Mouse (Mus musculus) cortical plate, adult 2 months (tissue): ENCODE data around the gene Crk. TPM values are rescaled to one million over a fixed set of nuclear protein-coding genes. Genes with fewer than 3 reads are reported as not detected.

Experiments used
- H3K27ac ChIP-seq: fragments of 200-500 bp; 2 replicates; pipeline ENCODE4 v1.5.1; 2012; ENCODE audit warnings: low read length, control low read depth, inconsistent platforms; ENCODE audit not compliant: insufficient read depth
- H3K4me1 ChIP-seq: fragments of 200-500 bp; 2 replicates; pipeline ENCODE4 v1.6.1; 2011; ENCODE audit warnings: low read length; ENCODE audit not compliant: control insufficient read depth, insufficient read depth
- H3K4me3 ChIP-seq: fragments of 200-500 bp; 2 replicates; pipeline ENCODE4 v1.5.1; 2011; ENCODE audit warnings: mild to moderate bottlenecking, low read length, control low read depth; ENCODE audit not compliant: insufficient read depth
- CTCF ChIP-seq: fragments of 200-500 bp; IDR thresholded peaks from 2 replicates; pipeline ENCODE4 v1.5.1; 2011; ENCODE audit warnings: mild to moderate bottlenecking, control low read depth, low read length; ENCODE audit not compliant: insufficient read depth; ENCODE audit errors: extremely low read depth
- POLR2A ChIP-seq: fragments of 200-500 bp; IDR thresholded peaks from 2 replicates; pipeline ENCODE4 v1.6.1; 2011; ENCODE audit warnings: mild to moderate bottlenecking, low read length, control low read depth; ENCODE audit not compliant: insufficient read depth; ENCODE audit errors: extremely low read depth
- polyA plus RNA-seq: library from polyadenylated mRNA; depleted of rRNA; stranded (reverse); fragments of >200 nt; gene quantifications from 2 replicates; pipeline ENCODE4 v1.2.3, GENCODE M21; 2012

Gene Crk
- polyA plus RNA-seq, 1 experiment = 82.5 TPM

DNA sequence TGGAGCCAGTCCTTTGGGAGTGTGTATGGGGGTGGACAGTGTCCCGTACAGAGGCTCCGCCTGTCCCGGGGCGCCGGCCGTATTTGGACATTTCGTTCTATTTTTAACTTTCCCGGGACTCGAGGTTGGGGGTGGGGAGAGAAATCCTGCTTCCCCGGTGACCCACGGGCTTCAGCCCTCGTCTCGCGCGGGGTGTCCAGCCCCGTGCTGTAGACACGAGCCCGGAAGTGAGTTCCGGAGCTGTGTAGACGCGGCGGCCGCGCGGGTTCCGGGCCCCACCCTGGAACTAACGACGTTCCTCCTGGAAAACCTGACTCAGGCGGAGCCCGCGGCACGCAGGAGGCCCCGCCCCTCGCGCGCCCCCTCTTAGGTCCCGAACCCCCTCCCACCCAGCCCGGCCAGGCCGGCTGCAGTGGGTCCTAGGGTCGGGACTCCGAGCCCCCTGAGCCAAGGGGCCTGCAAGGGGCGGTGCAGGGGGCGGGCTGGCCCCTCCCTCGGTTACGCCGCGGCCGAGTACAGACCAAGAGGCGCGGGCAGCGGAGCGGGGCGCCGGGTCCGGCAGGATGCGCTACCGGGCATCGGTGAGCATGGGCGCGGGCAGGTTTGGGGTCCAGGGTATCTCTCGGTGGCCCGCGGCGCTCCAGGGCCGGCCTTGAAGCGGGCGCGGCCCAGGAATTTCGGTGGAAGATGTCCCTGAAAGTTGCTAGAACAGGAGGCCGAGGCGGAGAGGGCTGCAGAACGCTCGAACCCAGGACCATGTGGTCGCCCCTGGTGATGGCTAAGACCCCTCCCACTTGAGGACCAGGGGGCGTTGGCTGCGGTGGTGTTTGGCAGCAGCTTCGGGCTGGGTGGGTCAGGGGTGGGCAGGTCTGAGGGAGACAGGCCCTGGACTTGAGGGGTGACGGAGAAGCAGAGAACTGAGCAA lies 23.2 kb upstream of the Crk start:
- Histone ChIP-seq H3K4me1 (peaks cover 5% of the 10 kb centered on the region; the same call in 1 of the 2 replicates), H3K4me3 (peak overlapping the region; percentile 64), H3K27ac (peak overlapping the region; percentile 31)
- TF ChIP-seq POLR2A (no peak), CTCF (no peak)

DNA sequence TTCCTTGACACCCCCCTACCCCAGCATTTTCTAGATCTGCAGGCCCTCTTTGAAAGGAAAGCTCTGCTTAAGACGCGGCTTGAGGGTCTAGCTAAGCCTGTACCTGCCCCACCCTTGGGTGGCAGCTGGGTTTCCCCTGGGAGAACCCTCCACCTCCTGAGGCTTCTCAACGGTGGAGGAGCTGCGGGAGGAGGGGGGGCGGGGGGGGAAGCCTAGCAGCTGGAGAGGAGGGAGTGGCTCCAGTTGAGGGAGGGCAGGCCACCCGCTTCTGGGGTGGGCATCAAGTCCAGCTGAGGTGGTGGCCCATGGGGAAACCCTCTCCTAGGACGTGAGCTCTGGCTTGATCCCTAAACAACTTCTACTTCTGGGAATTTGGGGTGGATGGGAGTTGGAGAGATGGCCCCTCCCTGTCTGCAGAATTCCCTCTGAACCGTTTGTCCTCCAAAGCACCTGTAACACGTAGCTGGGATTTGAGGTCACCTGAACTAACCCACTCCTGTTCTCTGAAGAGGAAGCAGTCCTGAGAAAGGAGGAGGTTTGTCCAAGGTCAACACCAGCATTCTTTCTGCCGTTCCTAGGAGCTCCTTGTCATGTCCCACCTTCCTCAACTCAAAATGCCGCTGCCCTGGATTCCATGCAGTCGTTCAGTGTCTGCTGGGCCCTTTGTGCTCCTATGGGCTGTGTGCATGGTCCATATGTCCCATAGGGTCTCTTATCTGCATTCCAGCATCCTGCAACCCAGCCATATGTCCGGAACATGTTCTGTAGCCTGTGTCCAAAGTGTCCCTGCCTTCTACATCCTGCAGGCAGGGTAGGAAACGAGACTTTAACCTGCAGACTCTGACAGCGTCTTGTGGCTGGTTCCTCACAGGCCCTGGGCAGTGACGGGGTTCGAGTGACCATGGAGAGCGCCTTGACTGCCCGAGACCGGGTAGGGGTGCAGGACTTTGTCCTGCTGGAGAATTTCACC lies 22.2 kb upstream of the Crk start:
- peak overlapping the region; percentile 64 for H3K4me3 ChIP-seq
- H3K4me1 ChIP-seq = peaks cover 5% of the 10 kb centered on the region; the same call in 1 of the 2 replicates
- no peak overlapping the region for H3K27ac ChIP-seq
- no peak for TF ChIP-seq CTCF
- no peak for TF ChIP-seq POLR2A

DNA sequence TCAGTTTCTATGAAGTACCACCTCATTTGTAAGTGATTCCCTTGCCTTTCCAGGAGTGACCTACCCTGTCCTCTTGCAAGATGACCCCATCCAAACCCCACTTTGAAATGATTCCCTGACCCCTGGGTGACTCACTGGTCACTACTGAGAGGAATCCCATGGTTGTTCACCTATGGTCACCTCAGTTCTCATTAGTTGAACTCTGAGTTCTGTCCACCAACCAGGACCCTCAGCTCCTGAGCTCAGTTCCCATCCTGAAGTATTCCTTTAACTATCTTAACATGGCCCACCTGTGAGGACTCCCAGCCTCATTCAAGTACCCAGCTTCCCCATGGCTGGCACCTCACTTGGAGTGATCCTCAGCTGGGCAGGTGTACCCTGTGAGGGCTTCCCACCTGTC lies 21.2 kb upstream of the Crk start:
- no peak for TF ChIP-seq POLR2A
- TF ChIP-seq CTCF = no peak
- no peak overlapping the region for H3K4me3 ChIP-seq
- no peak overlapping the region for H3K27ac ChIP-seq
- peaks cover 5% of the 10 kb centered on the region; the same call in 1 of the 2 replicates for H3K4me1 ChIP-seq

DNA sequence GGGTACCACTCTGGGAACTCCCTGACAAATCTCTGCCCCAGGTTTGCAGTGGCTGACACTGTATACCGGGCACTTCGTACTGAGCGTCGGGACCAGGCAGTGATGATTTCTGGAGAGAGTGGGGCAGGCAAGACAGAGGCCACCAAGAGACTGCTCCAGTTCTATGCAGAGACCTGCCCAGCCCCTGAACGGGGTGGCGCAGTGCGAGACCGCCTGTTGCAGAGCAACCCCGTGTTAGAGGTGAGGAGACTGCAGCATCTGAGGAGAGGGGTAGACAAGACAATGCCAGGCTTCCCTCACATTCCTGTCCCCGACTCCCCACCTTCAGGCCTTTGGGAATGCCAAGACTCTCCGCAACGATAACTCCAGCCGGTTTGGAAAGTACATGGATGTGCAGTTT lies 20.7 kb upstream of the Crk start:
- no peak overlapping the region for H3K27ac ChIP-seq
- H3K4me3 ChIP-seq = no peak overlapping the region
- TF ChIP-seq POLR2A = no peak
- TF ChIP-seq CTCF = no peak
- H3K4me1 ChIP-seq = peaks cover 5% of the 10 kb centered on the region; the same call in 1 of the 2 replicates

DNA sequence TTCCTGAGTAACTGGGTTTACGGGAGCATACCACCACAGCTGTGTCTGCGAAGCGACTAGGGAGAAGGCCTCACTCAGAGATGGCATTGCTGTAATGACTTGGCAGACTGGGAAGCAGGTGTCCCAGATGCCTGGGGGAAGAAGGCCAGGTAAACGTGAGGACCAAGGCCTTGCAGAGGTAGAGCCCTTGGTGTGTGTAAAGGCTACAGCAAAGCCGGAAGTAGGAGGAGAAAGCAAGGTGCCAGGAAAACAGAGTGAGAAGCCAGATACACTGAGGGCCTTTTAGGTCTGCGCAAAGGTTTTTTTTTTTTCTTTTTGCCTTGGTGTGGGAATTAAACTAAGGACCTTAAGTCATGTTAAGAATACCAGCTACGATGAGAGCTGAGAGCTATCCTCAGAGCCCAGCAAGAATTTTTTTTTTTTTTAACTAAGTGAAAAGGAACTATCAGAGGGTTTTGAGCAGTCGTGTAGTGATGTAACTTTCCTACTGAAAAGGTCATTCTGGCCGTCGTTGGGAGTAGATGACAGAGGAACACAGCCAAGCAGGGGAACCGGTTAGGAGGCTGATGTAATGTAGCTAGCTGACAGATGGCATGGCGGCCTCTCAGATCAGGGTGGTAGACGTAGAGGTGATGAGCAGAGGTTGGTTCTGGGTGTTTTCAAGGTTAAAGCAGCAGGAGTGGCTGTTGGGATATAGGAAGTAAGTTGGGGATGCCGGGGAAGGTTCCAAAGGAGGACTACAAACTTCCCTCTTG lies 19.9 kb upstream of the Crk start:
- Histone ChIP-seq H3K4me1 (peaks cover 3% of the 10 kb centered on the region; the same call in 1 of the 2 replicates), H3K4me3 (no peak overlapping the region), H3K27ac (no peak overlapping the region)
- TF ChIP-seq POLR2A = no peak

DNA sequence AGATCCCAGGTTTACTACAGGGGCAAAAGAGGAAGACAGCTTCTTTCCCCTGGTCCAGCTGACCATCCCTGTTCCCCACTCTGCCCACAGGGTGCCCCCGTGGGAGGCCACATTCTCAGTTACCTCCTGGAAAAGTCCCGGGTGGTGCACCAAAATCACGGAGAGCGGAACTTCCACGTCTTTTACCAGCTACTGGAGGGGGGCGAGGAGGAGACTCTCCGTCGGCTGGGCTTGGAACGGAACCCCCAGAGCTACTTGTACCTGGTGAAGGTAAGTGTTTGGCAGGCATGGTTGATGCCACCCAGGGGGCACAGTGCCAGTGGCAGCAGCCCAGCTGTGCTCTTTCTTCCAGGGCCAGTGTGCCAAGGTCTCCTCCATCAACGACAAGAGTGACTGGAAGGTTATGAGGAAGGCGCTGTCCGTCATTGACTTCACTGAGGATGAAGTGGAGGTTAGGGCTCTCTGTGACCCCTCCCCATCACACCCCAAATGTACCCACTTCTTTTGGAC lies 18.9 kb upstream of the Crk start:
- no peak overlapping the region for H3K27ac ChIP-seq
- no peak overlapping the region for H3K4me3 ChIP-seq
- H3K4me1 ChIP-seq = 0 out of 2 replicates have a peak, but pooled peaks cover 3% of the 10 kb centered on the region
- TF ChIP-seq CTCF (no peak), POLR2A (no peak)

DNA sequence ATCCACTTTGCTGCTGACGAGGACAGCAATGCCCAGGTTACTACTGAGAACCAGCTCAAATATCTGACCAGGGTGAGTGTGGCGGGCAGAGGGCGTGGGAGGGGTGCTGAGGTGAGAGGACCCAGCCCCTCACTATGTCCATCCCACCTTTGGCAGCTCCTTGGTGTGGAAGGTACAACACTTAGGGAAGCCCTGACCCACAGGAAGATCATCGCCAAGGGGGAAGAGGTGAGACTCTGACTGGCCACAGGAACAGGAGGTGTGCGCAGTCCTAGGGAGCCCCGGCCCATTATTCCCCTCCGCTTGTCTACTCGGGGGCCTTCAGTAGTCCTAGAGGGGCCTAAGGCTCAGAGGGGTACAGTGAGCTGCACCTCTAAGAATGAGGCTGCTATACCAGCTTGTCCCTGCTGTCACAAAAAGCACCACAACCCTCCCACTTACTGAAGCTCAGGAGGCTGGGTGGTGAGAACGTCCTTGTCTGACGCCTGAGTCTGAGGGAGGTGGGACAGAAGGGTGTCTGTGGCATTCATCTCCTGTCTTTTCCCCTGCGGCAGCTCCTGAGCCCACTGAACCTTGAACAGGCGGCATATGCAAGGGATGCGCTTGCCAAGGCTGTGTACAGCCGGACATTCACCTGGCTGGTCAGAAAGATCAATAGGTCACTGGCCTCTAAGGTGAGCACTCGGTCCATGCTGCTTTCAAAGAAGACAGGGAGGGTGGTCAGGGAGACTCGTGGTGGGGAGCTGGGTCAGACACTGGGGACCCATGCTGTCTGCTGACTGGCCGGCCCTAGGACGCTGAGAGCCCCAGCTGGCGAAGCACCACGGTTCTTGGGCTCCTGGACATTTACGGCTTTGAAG lies 17.9 kb upstream of the Crk start:
- no peak overlapping the region for H3K4me3 ChIP-seq
- no peak for TF ChIP-seq CTCF
- no peak for TF ChIP-seq POLR2A
- no peak overlapping the region for H3K27ac ChIP-seq

DNA sequence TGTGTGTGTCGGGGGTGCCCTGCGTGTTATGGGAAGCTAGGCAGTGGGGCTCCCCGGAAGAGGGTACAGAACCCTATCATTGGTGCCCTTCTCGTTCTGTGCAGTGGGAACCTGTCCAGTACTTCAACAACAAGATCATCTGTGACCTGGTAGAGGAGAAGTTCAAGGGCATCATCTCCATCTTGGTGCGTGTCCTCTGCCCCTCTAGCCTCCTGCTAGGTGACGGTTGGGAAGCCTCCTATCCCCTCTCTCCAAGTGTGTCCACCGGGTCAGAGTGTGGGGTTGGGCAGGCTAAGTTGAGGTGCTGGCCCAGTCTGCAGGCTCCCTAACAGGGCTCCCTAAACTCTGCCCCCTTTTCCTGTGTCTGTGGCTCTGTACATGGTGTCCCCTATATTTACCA lies 16.9 kb upstream of the Crk start:
- Histone ChIP-seq H3K27ac (no peak overlapping the region), H3K4me1 (0 out of 2 replicates have a peak, but pooled peaks cover 1% of the 10 kb centered on the region), H3K4me3 (no peak overlapping the region)
- no peak for TF ChIP-seq CTCF
- no peak for TF ChIP-seq POLR2A

More for the DNA sequence above, 17.9 kb upstream of the Crk start:
- H3K4me1 ChIP-seq = 0 out of 2 replicates have a peak, but pooled peaks cover 3% of the 10 kb centered on the region
